Mouse (Mus musculus) forebrain, postnatal 0 days (tissue): ENCODE data around the gene Skp2. TPM values are rescaled to one million over a fixed set of nuclear protein-coding genes. Genes with fewer than 3 reads are reported as not detected.

Experiments used
- ATAC-seq: fragments of 200-750 bp; cut with Nextera tagmentation; 2 replicates; pipeline ENCODE4 v1.8.0; 2017; ENCODE audit warnings: mild to moderate bottlenecking, moderate library complexity
- DNase-seq: peaks from one replicate; pipeline ENCODE4 v3.0.0-alpha.2; 2015
- H3K27ac ChIP-seq: fragments of 300-500 bp; sonication (generic); 2 replicates; pipeline ENCODE4 v1.5.1; 2014; ENCODE audit warnings: low read depth, mild to moderate bottlenecking, antibody characterized with exemption, low read length, moderate library complexity, mixed read lengths
- H3K27me3 ChIP-seq: fragments of 300-500 bp; sonication (generic); 2 replicates; pipeline ENCODE4 v1.6.1; 2014; ENCODE audit warnings: mild to moderate bottlenecking, low read length, mixed read lengths; ENCODE audit not compliant: insufficient read depth
- H3K36me3 ChIP-seq: fragments of 300-500 bp; sonication (generic); 2 replicates; pipeline ENCODE4 v1.6.1; 2014; ENCODE audit warnings: mild to moderate bottlenecking, moderate library complexity; ENCODE audit not compliant: insufficient read depth
- H3K4me1 ChIP-seq: fragments of 300-500 bp; sonication (generic); 2 replicates; pipeline ENCODE4 v1.6.1; 2014; ENCODE audit warnings: antibody characterized with exemption; ENCODE audit not compliant: insufficient read depth
- H3K4me2 ChIP-seq: fragments of 300-500 bp; sonication (generic); 2 replicates; pipeline ENCODE4 v1.6.1; 2014; ENCODE audit warnings: low read depth, mild to moderate bottlenecking, moderate library complexity
- H3K4me3 ChIP-seq: fragments of 300-500 bp; sonication (generic); 2 replicates; pipeline ENCODE4 v1.5.1; 2014; ENCODE audit warnings: low read depth, low read length, mixed read lengths
- H3K9ac ChIP-seq: fragments of 300-500 bp; sonication (generic); 2 replicates; pipeline ENCODE4 v1.6.1; 2014; ENCODE audit warnings: mild to moderate bottlenecking
- H3K9me3 ChIP-seq: fragments of 300-500 bp; sonication (generic); 2 replicates; pipeline ENCODE4 v1.6.1; 2016; ENCODE audit warnings: low read length
- CTCF ChIP-seq: sonication (generic); IDR thresholded peaks from 2 replicates; pipeline ENCODE4 v1.5.1; 2016; ENCODE audit warnings: antibody characterized with exemption, control low read depth, low read depth
- WGBS: fragments of 180-500 bp; shearing (Covaris S2); extraction: QIAGEN DNeasy Blood & Tissue Kit; methylation state at CpG from one replicate; pipeline ENCODE4 v1.1.7; 2014; 5-methylcytosine and 5-hydroxymethylcytosine counted together
- polyA plus RNA-seq: library from polyadenylated mRNA; unstranded; fragments of >200 nt; fragmentation: Nextera tagmentation; extraction: Ambion mirVana; gene quantifications from 2 replicates; pipeline ENCODE4 v1.2.1, GENCODE M21; 2015
- total RNA-seq: library from RNA; depleted of rRNA; stranded (reverse); fragments of >200 nt; gene quantifications from 2 replicates; pipeline ENCODE4 v1.2.3, GENCODE M21; 2014

The Skp2 gene
- total and polyA plus RNA-seq, 2 experiments from 2014 or later: 9.5 to 11.0 TPM

DNA sequence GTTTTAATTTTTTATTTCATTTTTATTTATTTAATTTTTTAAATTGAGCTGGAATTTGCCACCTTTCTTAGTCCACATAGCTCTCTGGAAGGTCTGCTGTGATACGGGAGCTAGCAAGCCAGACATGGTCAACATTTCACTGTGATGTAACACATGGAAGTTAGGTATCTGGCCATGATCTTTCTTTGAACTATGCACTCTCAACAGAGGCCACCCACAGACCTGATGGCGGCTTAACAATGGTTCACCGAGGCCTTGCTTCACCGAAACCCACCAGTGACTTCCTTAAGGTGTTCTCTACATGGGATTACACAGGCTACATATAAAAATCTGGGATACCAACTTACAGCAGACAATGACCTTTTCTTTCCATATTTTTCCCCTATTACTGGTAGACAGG is 41.1 kb downstream of the Skp2 start:
- no peaks in the 10 kb centered on the region for H3K27me3 ChIP-seq
- H3K4me1 ChIP-seq: no peaks in the 10 kb centered on the region
- no peaks in the 10 kb centered on the region for H3K9me3 ChIP-seq
- H3K36me3 ChIP-seq: peaks cover 46% of the 10 kb centered on the region
- DNase-seq: no peak
- no peak overlapping the region for H3K4me2 ChIP-seq
- WGBS: 88% methylated on average over 4 of the region's 4 CpGs
- TF ChIP-seq CTCF: no peak
- no peak overlapping the region for H3K9ac ChIP-seq
- no peak overlapping the region for H3K27ac ChIP-seq
- no peak overlapping the region for H3K4me3 ChIP-seq
- no peak for ATAC-seq

DNA sequence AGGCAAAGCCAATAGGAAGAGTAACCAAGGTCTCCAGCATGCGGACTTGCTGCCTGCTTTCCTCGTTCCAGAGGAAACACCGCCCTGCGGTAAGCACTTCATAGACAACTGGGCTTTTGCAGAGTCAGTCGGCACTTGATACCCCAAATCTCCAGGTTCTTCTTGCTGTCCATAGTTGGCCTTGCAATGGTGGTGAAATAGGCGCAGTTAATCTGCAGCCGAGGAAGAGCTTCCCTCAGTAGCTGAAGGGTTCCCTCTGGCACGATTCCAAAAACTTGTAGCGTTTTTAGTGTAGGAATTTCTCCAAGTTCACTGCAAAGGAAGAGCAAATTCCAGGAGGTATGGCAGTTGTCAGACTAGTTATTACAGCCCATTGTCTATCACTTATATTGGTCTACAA is 41.7 kb downstream of the Skp2 start:
- no peak for TF ChIP-seq CTCF
- Histone ChIP-seq H3K4me3 (no peak overlapping the region), H3K9ac (no peak overlapping the region), H3K4me1 (no peaks in the 10 kb centered on the region), H3K27me3 (no peaks in the 10 kb centered on the region), H3K9me3 (no peaks in the 10 kb centered on the region), H3K27ac (no peak overlapping the region), H3K36me3 (peaks cover 41% of the 10 kb centered on the region), H3K4me2 (no peak overlapping the region)
- DNase-seq: no peak
- 75% methylated on average over 9 of the region's 9 CpGs for WGBS
- no peak for ATAC-seq

DNA sequence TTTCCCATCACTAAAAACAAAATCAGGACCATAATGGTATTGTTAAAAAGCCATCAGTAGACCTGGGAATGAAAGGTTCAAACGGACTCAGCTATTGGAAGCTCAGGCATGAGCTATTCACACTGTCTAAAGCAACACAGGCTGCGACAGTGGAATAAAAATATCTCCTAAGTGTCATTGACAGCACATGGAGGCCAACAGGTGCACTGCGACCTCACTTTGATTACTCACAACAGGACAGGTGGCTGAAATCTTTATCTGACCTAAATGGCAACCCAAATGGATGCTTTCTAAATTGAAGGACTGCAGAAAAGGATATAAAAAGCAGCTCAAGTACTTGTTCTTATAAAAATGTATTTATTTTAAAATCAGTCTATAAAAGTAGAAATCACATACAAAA is 43.6 kb downstream of the Skp2 start:
- Histone ChIP-seq H3K9ac (no peak overlapping the region), H3K4me3 (no peak overlapping the region), H3K27ac (no peak overlapping the region), H3K4me1 (no peaks in the 10 kb centered on the region), H3K36me3 (peaks cover 41% of the 10 kb centered on the region), H3K4me2 (no peak overlapping the region), H3K9me3 (no peaks in the 10 kb centered on the region), H3K27me3 (no peaks in the 10 kb centered on the region)
- DNase-seq (no peak), ATAC-seq (no peak)
- 85% methylated on average over 3 of the region's 3 CpGs for WGBS
- TF ChIP-seq CTCF: no peak

DNA sequence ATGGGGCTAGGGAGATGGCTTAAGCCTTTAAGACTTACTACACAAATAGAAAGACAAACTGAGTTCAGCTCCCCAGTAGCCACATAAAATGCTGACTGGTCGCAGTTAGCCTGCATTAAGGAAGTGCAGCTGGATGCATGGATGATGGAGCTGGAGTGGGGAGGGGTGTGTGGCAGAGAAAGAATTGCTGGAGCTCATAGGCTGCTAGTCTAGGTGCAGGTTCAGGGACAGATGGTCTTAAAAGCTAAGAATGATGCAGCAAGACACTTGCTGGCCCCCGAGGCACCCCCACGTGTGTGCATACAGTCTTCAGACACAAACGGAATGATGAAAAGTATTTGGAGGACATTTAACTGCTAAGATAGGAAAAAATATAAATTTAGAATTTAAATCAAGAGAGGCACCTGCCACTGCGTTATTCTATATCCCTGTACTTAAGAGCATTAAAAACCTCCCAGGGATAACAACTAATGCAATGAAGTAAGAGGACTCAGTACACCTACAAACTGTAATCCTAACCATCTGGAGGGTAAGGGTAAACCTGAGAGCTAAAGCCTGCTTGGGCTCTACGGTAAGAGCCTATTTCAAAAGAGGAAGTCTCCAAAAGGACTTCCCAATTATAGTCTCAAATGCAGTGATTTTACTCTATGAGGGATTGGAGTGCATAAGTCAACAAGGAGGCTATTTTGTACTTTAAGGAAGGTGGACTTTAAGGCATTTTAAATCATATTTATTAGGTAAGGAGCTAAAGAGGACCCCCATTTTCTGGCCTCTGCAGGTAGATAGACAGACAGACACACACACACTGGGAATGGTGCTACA is 44.5 kb downstream of the Skp2 start:
- Histone ChIP-seq H3K4me3 (no peak overlapping the region), H3K4me1 (no peaks in the 10 kb centered on the region), H3K9ac (no peak overlapping the region), H3K27ac (no peak overlapping the region), H3K36me3 (peaks cover 35% of the 10 kb centered on the region), H3K4me2 (no peak overlapping the region), H3K27me3 (no peaks in the 10 kb centered on the region), H3K9me3 (no peaks in the 10 kb centered on the region)
- 84% methylated on average over 6 of the region's 6 CpGs for WGBS
- DNase-seq (no peak), ATAC-seq (no peak)
- no peak for TF ChIP-seq CTCF

DNA sequence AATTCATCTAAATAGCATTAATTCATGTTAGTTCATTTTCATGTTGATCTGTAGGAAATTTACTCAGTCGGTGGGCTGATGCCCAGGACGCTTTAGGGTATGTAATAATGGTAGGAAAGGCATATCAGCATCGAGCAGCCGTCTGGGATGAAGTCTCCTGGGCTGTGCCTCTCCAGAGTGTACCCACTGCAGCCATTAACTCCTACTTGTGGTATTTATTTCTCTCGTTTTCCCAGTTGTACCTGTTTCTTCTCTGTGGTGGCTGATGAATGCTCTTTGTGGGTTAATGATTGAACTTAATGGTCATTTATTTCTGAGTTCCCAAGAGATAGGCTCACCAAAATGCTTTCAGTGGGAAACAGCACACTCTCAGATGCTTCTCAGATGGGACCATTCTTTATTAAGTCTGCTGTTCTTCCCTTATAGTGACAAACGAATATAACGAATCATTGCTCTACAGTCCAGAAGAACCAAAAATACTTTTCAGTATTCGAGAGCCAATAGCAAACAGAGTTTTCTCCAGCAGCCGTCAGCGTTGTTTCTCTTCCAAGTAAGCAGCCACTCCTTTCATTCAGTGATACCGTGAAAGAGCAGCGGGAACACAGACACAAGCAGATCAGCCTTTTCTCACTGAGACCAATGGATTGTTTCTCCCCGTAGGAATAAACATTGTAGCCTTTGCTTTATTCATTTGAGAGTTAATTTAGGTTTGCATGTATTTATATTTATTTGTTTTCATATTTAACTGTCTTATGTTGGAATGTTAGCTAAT is 48.7 kb downstream of the Skp2 start:
- H3K9ac ChIP-seq: no peak overlapping the region
- H3K4me1 ChIP-seq: no peaks in the 10 kb centered on the region
- H3K27me3 ChIP-seq: no peaks in the 10 kb centered on the region
- no peak overlapping the region for H3K27ac ChIP-seq
- no peak for ATAC-seq
- WGBS: 74% methylated on average over 13 of the region's 13 CpGs
- H3K4me2 ChIP-seq: no peak overlapping the region
- H3K36me3 ChIP-seq: peaks cover 31% of the 10 kb centered on the region
- DNase-seq: no peak
- no peaks in the 10 kb centered on the region for H3K9me3 ChIP-seq
- no peak for TF ChIP-seq CTCF
- H3K4me3 ChIP-seq: no peak overlapping the region

DNA sequence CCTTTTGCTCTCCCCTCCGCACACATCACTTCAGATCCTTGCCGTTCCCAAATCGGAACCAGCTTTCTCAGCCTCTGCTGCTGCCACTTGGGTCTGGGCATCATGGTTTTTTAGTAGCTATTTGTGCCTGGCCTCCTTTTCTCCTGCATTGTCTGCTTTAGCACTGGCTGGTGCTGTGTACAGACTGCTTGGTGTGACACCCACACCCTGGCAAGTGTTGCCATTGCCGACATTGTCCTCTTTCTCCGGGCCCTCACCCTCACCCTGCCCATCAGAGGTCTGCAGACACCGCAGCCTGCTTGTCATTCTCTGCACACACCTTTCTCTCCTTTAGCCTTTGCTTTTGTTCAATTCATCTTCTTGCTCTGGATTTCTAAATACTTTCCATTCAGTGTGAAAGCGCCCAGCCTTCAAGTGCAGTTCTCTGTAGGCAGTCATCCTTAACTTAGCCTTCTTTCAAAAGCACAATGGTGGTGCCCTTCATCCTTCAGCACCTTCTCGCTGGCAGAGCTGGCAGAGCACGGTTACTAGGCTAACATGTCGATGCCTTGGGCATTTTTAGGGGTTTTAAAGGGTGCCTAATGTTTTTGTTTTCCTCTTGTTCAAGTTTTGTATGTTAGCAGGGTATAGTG is 54.7 kb downstream of the Skp2 start:
- Histone ChIP-seq H3K27ac (no peak overlapping the region), H3K9me3 (no peaks in the 10 kb centered on the region), H3K36me3 (peaks cover 39% of the 10 kb centered on the region), H3K4me2 (no peak overlapping the region), H3K4me3 (no peak overlapping the region), H3K4me1 (no peaks in the 10 kb centered on the region), H3K9ac (no peak overlapping the region), H3K27me3 (no peaks in the 10 kb centered on the region)
- WGBS: 58% methylated on average over 10 of the region's 10 CpGs
- ATAC-seq (peak; percentile 79), DNase-seq (peak; percentile 10)
- TF ChIP-seq CTCF: no peak

DNA sequence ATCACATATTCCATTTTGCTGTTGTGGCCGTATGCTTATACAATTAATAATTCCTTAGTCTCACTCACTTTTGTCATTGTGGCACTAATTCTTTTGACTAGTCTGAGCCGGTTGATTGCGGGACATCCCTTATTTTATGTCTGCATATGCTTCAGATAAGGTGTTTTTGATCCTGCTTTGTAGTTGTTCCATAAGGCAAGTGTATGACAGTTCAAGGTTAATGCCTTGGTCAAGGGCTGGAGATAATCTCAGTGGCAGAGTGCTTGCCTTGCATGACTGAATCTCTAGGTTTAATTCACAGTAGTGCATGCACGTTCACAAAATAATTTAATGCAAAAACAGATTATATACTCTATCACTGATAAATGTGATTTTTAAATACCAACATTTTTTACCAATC is 58.4 kb downstream of the Skp2 start:
- no peak for DNase-seq
- Histone ChIP-seq H3K36me3 (peaks cover 27% of the 10 kb centered on the region), H3K4me1 (no peaks in the 10 kb centered on the region), H3K4me2 (no peak overlapping the region), H3K27ac (no peak overlapping the region), H3K4me3 (no peak overlapping the region), H3K9ac (no peak overlapping the region), H3K9me3 (no peaks in the 10 kb centered on the region), H3K27me3 (no peaks in the 10 kb centered on the region)
- ATAC-seq: no peak
- TF ChIP-seq CTCF: no peak
- 90% methylated on average over 4 of the region's 4 CpGs for WGBS
